Mouse (Mus musculus): ENCODE results near the gene Trub1.

DNA sequence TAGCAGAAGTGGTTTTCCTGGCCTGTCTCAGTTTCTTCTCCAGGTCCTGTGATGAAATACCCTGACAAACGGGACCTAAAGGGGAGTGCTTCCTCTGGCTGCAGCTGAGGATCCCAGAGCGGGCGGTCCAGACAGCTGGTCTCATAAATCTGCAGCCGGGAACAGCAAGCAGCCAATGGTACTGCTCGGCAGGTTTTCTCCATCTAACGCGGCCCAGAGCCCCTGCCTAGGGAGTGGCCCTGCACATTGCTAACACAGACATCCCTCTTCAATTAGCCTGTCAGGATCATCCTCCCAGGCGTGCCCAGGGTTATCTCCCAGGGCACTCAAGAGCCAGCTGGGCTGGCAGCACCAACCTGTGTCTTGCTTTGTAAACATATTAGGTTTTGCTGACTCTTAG is 38.3 kb downstream of the Trub1 start:
- TF ChIP-seq GATA1 (IDR thresholded peaks at IDR 0.05; ENCODE audit: borderline replicate concordance, low read length) (no peak), CTCF (IDR thresholded peaks at IDR 0.05; ENCODE audit: low read depth, low read length) (no peak)

Measured in G1E (cell line).